Mouse (Mus musculus) spleen, adult 2 months (tissue): ENCODE results near the gene Sgcd. TPM values are rescaled to one million over a fixed set of nuclear protein-coding genes. Genes with fewer than 3 reads are reported as not detected.

ENCODE experiments used
- DNase-seq, 2 experiments: peaks; one replicate each; pipeline versions ENCODE4 v3.0.0 to v3.0.0-alpha.2; 2012 to 2021; ENCODE audit warnings: low spot score in 2 of 2, low read depth in 1 of 2
- H3K27ac ChIP-seq: fragments of 200-500 bp; 2 replicates; pipeline ENCODE4 v1.5.1; 2012; ENCODE audit warnings: low read length, inconsistent platforms; ENCODE audit not compliant: insufficient read depth
- H3K27me3 ChIP-seq: fragments of 200-500 bp; 2 replicates; pipeline ENCODE4 v1.6.1; 2012; ENCODE audit warnings: mild to moderate bottlenecking, moderate library complexity, low read length, inconsistent platforms; ENCODE audit not compliant: control insufficient read depth, insufficient read depth
- H3K36me3 ChIP-seq: fragments of 200-500 bp; 2 replicates; pipeline ENCODE4 v1.6.1; 2012; ENCODE audit warnings: mild to moderate bottlenecking, low read length, inconsistent platforms; ENCODE audit not compliant: control insufficient read depth, insufficient read depth
- H3K4me1 ChIP-seq: fragments of 200-500 bp; 2 replicates; pipeline ENCODE4 v1.6.1; 2011; ENCODE audit warnings: inconsistent platforms; ENCODE audit not compliant: control insufficient read depth, insufficient read depth, insufficient read length
- H3K4me3 ChIP-seq: fragments of 200-500 bp; 2 replicates; pipeline ENCODE4 v1.5.1; 2011; ENCODE audit warnings: mild to moderate bottlenecking, inconsistent platforms; ENCODE audit not compliant: insufficient read depth, insufficient read length; ENCODE audit errors: extremely low read depth
- CTCF ChIP-seq: fragments of 200-500 bp; IDR thresholded peaks from 2 replicates; pipeline ENCODE4 v1.5.1; 2011; ENCODE audit warnings: mild to moderate bottlenecking, inconsistent platforms; ENCODE audit not compliant: insufficient read depth, insufficient read length, insufficient replicate concordance; ENCODE audit errors: extremely low read depth
- POLR2A ChIP-seq: fragments of 200-500 bp; IDR thresholded peaks from 2 replicates; pipeline ENCODE4 v1.6.1; 2011; ENCODE audit warnings: low read depth, low read length, inconsistent platforms
- WGBS: fragments of 180-500 bp; shearing (Covaris S2); methylation state at CpG from one replicate; pipeline ENCODE4 v1.1.7; 2018; 5-methylcytosine and 5-hydroxymethylcytosine counted together
- polyA plus RNA-seq: library from polyadenylated mRNA; depleted of rRNA; stranded (reverse); fragments of >200 nt; gene quantifications from 2 replicates; pipeline ENCODE4 v1.2.3, GENCODE M21; 2012

Sgcd gene
- polyA plus RNA-seq, 1 experiment = 0.07 TPM

GRCm38 (mm10) chr11:46847827-46848220 is 1140.9 kb downstream of the Sgcd start:
- Histone ChIP-seq H3K27ac (no peak overlapping the region), H3K4me3 (no peak overlapping the region), H3K4me1 (no peaks in the 10 kb centered on the region), H3K36me3 (no peaks in the 10 kb centered on the region), H3K27me3 (no peaks in the 10 kb centered on the region)
- WGBS = 76% methylated on average over 3 of the region's 3 CpGs
- DNase-seq = no peak
- TF ChIP-seq POLR2A = no peak
- no peak for TF ChIP-seq CTCF

- Histone ChIP-seq H3K27ac (no peak overlapping the region), H3K27me3 (no peaks in the 10 kb centered on the region), H3K4me3 (no peak overlapping the region), H3K4me1 (no peaks in the 10 kb centered on the region), H3K36me3 (no peaks in the 10 kb centered on the region)
- WGBS = 80% methylated on average over 1 of the region's 1 CpGs
- no peak for TF ChIP-seq CTCF
- no peak for TF ChIP-seq POLR2A
- no peak for DNase-seq
Measured at GRCm38 (mm10) chr11:46846661-46847060, 1142.1 kb downstream of the Sgcd start.
